Mouse (Mus musculus) cortical plate, adult 2 months (tissue): ENCODE measurements around the gene Cebpa.

Experiments used
- CTCF ChIP-seq: fragments of 200-500 bp; IDR thresholded peaks from 2 replicates; pipeline ENCODE4 v1.5.1; 2011; ENCODE audit warnings: mild to moderate bottlenecking, control low read depth, low read length; ENCODE audit not compliant: insufficient read depth; ENCODE audit errors: extremely low read depth
- POLR2A ChIP-seq: fragments of 200-500 bp; IDR thresholded peaks from 2 replicates; pipeline ENCODE4 v1.6.1; 2011; ENCODE audit warnings: mild to moderate bottlenecking, low read length, control low read depth; ENCODE audit not compliant: insufficient read depth; ENCODE audit errors: extremely low read depth

DNA sequence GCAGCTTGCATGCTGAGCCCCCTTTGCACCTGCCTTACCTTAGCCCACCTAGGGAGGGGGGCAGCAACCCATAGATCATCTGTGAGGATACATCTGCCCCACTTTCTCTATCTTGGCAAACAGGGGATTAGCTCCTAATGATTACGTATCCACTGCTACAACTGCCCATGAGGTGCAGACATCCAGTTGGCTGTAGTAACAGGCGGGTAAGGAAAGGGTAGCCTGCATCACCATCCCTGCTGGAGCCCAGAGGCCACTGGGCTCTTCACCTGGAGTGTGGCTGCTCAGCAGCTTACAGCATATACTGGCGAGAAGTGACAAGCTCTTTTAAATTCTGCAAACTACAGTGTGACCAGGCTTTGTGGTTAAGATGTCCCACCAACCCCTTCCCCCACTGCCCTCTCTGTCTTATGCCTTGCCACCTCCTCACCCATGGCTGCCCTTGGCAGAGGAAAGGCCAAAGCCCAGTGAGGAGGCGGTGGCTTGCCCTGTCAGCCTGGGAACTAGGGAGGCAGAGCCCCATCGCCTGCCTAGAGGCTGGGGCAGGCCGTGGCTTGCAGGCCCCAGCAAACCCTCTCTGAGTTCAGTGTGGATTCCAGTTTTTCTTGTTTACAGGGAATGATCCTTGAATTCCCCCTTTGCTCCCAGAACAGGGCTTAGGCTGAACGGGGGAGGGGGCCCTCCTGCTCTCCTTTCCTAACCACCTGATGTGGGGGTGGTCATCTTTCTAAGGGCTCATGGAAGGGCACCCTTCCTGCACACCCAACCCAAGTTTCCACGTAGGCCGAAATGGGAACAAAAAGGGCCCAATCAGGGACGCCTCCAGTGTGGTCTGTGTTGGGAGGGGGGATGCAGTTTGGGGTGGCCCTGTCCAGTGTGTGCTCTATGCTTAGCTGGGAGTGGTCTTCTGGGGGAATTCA, 3.6 kb downstream of the Cebpa start:
- TF ChIP-seq CTCF: no peak
- no peak for TF ChIP-seq POLR2A
